Mouse (Mus musculus): ENCODE measurements at regions not wholly inside any gene's neighbourhood (a gene's known extent, or its start where the extent isn't known, plus 50 kb on each side); places are given as distances from the start of the nearest gene placed in this dataset.
A peak's percentile ranks its signal among the peaks of the same experiment; 100 is the strongest.

DNA sequence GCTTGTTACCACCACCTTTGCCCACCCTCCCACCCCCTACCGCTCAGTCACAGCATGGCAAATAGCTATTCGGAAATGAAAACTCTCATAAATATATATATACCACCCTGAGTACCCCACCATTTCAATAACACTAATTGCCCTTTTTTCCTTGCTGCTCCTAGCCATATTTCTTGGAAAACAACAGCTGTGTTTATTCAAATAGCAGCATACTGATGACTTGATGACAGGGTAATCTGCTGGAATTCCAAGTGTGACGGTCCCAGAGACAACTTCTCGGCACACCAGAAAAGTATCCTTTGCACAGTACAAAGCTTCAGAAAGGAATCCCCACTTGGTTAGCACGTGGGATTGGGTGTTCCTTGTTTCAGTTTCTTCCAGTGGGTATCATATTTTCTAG, 433.8 kb upstream of the Acvr2a start:
- H3K4me1 ChIP-seq (ENCODE audit: control insufficient read depth, insufficient read depth, insufficient read length, low read length): peaks cover 7% of the 10 kb centered on the region; the same call in 1 of the 2 replicates
- H3K27ac ChIP-seq (replicated peaks; ENCODE audit: low read depth, low read length): no peak overlapping the region
- no peak overlapping the region for H3K4me3 ChIP-seq (ENCODE audit: insufficient read depth, low read depth, low read length)

- Histone ChIP-seq H3K4me3 (ENCODE audit: insufficient read depth, low read depth, low read length) (no peak overlapping the region), H3K4me1 (ENCODE audit: control insufficient read depth, insufficient read depth, insufficient read length, low read length) (peaks cover 7% of the 10 kb centered on the region; the same call in 1 of the 2 replicates), H3K27ac (replicated peaks; ENCODE audit: low read depth, low read length) (no peak overlapping the region)
Observed at GRCm38 (mm10) chr2:48380786-48381185, 433.1 kb upstream of the Acvr2a start.

- peak overlapping the region; percentile 93 for H3K27ac ChIP-seq (replicated peaks; ENCODE audit: low read depth, low read length)
- H3K4me3 ChIP-seq (ENCODE audit: insufficient read depth, low read depth, low read length): peak overlapping the region; percentile 51
- H3K4me1 ChIP-seq (ENCODE audit: control insufficient read depth, insufficient read depth, insufficient read length, low read length): peaks cover 7% of the 10 kb centered on the region; the same call in 1 of the 2 replicates
Observed at GRCm38 (mm10) chr2:48381481-48382075, 432.3 kb upstream of the Acvr2a start.

- no peak overlapping the region for H3K27ac ChIP-seq (replicated peaks; ENCODE audit: low read depth, low read length)
Observed at GRCm38 (mm10) chr2:48398504-48398903, 415.4 kb upstream of the Acvr2a start.

DNA sequence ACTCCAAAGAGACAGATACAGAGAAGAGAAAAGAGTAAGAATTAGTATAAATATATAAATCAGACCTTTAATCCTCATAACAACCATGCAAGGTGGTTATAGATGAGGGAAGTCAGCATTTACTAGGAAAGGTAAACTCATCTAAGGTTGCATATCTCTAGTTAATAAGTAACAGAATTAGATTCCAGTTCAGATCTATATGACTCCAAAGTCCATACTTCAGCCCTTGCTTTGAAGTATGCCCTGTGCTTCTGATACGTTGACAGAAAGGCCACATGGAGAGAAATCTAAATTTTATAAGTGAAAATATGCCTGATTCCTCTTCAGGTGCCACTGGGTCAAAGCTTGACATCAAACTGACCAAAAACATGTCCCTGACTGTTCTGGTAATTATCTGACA, 414.7 kb upstream of the Acvr2a start:
- Histone ChIP-seq H3K27ac (replicated peaks; ENCODE audit: low read depth, low read length) (no peak overlapping the region), H3K4me3 (ENCODE audit: insufficient read depth, low read depth, low read length) (no peak overlapping the region), H3K4me1 (ENCODE audit: control insufficient read depth, insufficient read depth, insufficient read length, low read length) (peaks cover 7% of the 10 kb centered on the region; the same call in 1 of the 2 replicates)

More at GRCm38 (mm10) chr2:48398504-48398903, 415.4 kb upstream of the Acvr2a start:
- Histone ChIP-seq H3K4me1 (ENCODE audit: control insufficient read depth, insufficient read depth, insufficient read length, low read length) (peaks cover 7% of the 10 kb centered on the region; the same call in 1 of the 2 replicates), H3K4me3 (ENCODE audit: insufficient read depth, low read depth, low read length) (no peak overlapping the region)

DNA sequence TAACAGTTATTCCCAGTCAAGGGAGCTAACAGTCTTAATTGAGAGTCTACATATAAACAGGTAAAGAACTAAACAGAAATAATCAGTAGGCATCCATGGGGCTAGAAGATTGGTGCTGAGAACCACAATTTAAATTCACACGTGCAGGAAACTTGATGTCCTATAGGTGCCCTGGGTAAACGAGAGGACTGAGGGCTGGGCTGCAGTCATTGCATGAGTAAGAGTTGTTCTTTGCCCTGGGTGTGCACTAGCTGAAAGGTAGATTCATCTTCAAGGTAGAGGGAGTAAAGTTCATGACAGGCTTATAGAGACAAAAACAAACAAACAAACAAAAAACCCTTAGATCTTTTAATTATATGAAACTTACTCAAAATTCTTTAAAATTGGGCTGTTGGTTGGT, 411.1 kb upstream of the Acvr2a start:
- Histone ChIP-seq H3K27ac (replicated peaks; ENCODE audit: low read depth, low read length) (no peak overlapping the region), H3K4me3 (ENCODE audit: insufficient read depth, low read depth, low read length) (no peak overlapping the region), H3K4me1 (ENCODE audit: control insufficient read depth, insufficient read depth, insufficient read length, low read length) (peaks cover 7% of the 10 kb centered on the region; the same call in 1 of the 2 replicates)

DNA sequence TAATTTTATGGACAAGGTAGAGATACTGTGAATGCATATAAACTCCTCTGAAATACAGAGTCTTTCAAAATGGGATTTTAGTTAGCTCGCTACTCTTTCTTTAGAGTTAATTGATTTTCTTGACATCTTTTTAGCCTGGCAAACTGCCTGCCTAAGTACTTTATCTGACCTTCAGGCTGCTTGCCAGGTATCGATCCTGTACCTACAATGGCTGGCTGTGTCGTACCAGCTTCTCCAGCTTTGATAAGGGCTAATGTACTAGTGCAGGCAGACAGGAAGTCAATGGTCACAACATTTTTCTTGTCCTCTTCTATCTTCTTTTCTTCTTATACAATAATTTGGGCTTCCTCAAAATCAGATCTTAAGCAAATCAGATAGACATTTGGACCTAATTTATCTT, 409.4 kb upstream of the Acvr2a start:
- Histone ChIP-seq H3K4me3 (ENCODE audit: insufficient read depth, low read depth, low read length) (no peak overlapping the region), H3K4me1 (ENCODE audit: control insufficient read depth, insufficient read depth, insufficient read length, low read length) (peaks cover 7% of the 10 kb centered on the region; the same call in 1 of the 2 replicates), H3K27ac (replicated peaks; ENCODE audit: low read depth, low read length) (no peak overlapping the region)

DNA sequence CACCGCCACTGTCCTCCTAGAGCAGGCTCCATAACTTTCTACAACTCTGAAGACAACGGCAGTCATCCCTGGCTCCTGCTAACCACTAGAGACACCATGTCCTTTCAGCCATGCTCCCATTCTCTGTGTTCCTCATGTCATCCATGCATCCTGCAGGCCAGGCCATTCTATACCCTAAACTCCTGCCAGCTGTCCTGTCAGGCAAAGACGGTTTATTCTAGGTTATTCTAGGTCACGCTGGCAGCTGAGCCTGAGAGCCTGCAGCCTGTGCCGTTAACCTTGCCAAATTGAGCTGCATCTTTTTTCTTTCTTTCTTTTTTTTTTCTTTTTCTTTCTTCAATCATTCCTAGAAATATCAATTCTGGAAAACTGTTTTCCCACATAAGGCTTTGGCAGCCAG, 406.0 kb upstream of the Acvr2a start:
- no peak overlapping the region for H3K4me3 ChIP-seq (ENCODE audit: insufficient read depth, low read depth, low read length)
- peaks cover 4% of the 10 kb centered on the region; the same call in 1 of the 2 replicates for H3K4me1 ChIP-seq (ENCODE audit: control insufficient read depth, insufficient read depth, insufficient read length, low read length)
- H3K27ac ChIP-seq (replicated peaks; ENCODE audit: low read depth, low read length): no peak overlapping the region

DNA sequence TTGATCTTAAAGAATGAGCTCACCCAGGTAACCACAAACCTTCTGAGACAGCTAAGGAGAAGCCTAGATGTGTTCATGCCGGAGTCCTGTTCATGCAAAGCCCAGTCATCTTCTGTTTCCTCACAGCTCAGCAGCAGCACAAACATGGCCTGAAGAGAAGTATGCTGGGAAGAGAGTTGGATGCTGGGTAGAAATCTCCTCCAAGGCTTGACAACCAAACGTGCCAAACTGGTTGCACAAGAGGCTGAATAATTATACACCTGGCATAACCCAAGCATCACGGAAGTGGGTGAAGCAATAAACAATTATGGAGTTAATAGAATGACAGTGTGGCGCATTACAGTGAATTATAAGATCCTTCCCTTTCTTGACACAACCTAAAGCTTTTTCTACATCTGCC, 404.0 kb upstream of the Acvr2a start:
- Histone ChIP-seq H3K4me1 (ENCODE audit: control insufficient read depth, insufficient read depth, insufficient read length, low read length) (peaks cover 2% of the 10 kb centered on the region; the same call in 1 of the 2 replicates), H3K4me3 (ENCODE audit: insufficient read depth, low read depth, low read length) (no peak overlapping the region), H3K27ac (replicated peaks; ENCODE audit: low read depth, low read length) (no peak overlapping the region)

- Histone ChIP-seq H3K27ac (replicated peaks; ENCODE audit: low read depth, low read length) (no peak overlapping the region), H3K4me3 (ENCODE audit: insufficient read depth, low read depth, low read length) (no peak overlapping the region), H3K4me1 (ENCODE audit: control insufficient read depth, insufficient read depth, insufficient read length, low read length) (peaks cover 2% of the 10 kb centered on the region; the same call in 1 of the 2 replicates)
Observed at GRCm38 (mm10) chr2:48411392-48411791, 402.5 kb upstream of the Acvr2a start.

- no peak overlapping the region for H3K4me3 ChIP-seq (ENCODE audit: insufficient read depth, low read depth, low read length)
- peaks cover 2% of the 10 kb centered on the region; the same call in 1 of the 2 replicates for H3K4me1 ChIP-seq (ENCODE audit: control insufficient read depth, insufficient read depth, insufficient read length, low read length)
- H3K27ac ChIP-seq (replicated peaks; ENCODE audit: low read depth, low read length): no peak overlapping the region
Observed at GRCm38 (mm10) chr2:48412683-48413440, 401.0 kb upstream of the Acvr2a start.

DNA sequence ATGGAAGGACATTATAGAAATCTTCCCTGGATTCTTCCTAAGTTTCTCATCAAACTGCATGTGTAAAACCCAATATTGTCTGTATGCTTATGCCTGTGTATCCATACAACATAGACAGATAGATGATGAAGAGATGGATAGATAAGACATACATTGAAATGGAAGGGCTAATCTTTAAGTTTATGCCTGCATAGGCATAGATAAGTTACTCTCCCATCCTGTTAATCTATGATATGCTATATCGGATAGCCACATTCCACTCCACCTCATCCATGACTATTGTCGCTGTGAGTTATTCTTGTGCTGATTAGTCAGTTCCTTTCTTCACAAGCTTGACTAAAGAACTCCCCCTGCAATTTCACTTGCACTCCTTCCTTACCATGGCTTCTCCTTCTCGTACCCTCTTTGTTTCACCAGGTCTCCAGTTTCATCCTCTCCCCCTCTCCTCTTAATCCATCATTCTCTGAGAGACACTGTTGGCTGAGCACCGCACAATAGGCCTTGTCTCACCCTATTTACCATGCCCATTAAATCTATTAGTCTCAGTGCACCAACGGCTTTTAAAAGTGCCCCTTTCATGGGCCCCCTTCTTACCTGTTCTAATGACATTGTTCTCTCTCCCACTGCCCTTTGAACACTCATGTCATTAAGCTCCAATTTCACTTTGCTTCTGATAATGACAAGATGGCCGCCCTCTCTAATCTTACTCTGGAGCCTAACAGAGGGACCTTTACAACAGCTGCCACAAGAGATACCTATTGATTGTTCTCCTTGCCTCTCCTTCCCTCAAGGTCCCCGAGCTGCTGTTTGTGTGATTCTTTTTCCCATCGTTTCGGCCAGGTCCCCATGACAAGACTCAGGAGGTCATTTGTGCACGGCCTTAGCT, 399.1 kb upstream of the Acvr2a start:
- Histone ChIP-seq H3K4me3 (ENCODE audit: insufficient read depth, low read depth, low read length) (no peak overlapping the region), H3K4me1 (ENCODE audit: control insufficient read depth, insufficient read depth, insufficient read length, low read length) (peaks cover 2% of the 10 kb centered on the region; the same call in 1 of the 2 replicates), H3K27ac (replicated peaks; ENCODE audit: low read depth, low read length) (no peak overlapping the region)

- peaks cover 5% of the 10 kb centered on the region; the same call in 1 of the 2 replicates for H3K4me1 ChIP-seq (ENCODE audit: control insufficient read depth, insufficient read depth, insufficient read length, low read length)
- no peak overlapping the region for H3K4me3 ChIP-seq (ENCODE audit: insufficient read depth, low read depth, low read length)
- H3K27ac ChIP-seq (replicated peaks; ENCODE audit: low read depth, low read length): no peak overlapping the region
Observed at GRCm38 (mm10) chr2:48416207-48416750, 397.6 kb upstream of the Acvr2a start.

- no peak overlapping the region for H3K27ac ChIP-seq (replicated peaks; ENCODE audit: low read depth, low read length)
- H3K4me3 ChIP-seq (ENCODE audit: insufficient read depth, low read depth, low read length): no peak overlapping the region
- peaks cover 4% of the 10 kb centered on the region; the same call in 1 of the 2 replicates for H3K4me1 ChIP-seq (ENCODE audit: control insufficient read depth, insufficient read depth, insufficient read length, low read length)
Observed at GRCm38 (mm10) chr2:48417000-48417596, 396.8 kb upstream of the Acvr2a start.
